Mouse (Mus musculus) bone marrow, adult 2 months (tissue): ENCODE results near the gene Pnmal2.

ENCODE experiments used
- CTCF ChIP-seq: fragments of 200-500 bp; IDR thresholded peaks from 2 replicates; pipeline ENCODE4 v1.5.1; 2011; ENCODE audit warnings: low read length, control low read depth; ENCODE audit not compliant: control insufficient read depth, insufficient read depth
- POLR2A ChIP-seq: fragments of 200-500 bp; IDR thresholded peaks from 2 replicates; pipeline ENCODE4 v1.6.1; 2011; ENCODE audit warnings: low read depth, mild to moderate bottlenecking, control low read depth, low read length, borderline replicate concordance; ENCODE audit not compliant: control insufficient read depth

DNA sequence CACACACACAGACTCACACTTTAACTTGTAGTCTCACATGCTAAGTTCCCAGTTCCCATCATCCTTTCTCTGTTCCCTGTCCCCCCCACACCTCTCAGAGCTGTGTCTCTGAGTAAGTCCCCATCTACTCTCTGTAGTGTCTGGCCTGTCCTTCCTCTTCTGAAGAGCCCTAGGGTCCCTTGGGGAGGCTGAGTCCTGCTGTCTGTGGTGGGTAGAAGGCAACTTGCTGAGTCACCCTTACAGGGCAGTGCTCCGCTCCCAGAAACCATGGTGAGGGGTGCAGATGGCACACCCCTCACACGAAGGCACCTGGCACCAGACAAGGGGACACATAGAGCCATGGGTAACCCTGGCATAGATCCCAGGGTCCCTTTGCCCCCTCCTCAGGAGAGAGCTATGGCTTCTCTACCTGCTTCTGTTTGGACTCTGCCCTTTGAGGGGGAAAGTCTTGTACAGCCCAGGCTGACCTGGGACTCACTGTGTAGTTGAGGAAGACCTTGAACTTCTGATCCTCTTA is 41.0 kb upstream of the Pnmal2 start:
- TF ChIP-seq POLR2A = no peak
- no peak for TF ChIP-seq CTCF
